Mouse (Mus musculus): Measurements from ENCODE around the gene Mast2.

Gene Mast2

GRCm38 (mm10) chr4:116411401-116411800, 52.6 kb downstream of the Mast2 start:
- no peak for DNase-seq (ENCODE audit: extremely low read depth, low read depth, low spot score)

GRCm38 (mm10) chr4:116406668-116407067, 57.3 kb downstream of the Mast2 start:
- no peak for DNase-seq (ENCODE audit: extremely low read depth, low read depth, low spot score)

GRCm38 (mm10) chr4:116405955-116406351, 58.0 kb downstream of the Mast2 start:
- DNase-seq (ENCODE audit: extremely low read depth, low read depth, low spot score), result no peak

GRCm38 (mm10) chr4:116405276-116405954, 58.6 kb downstream of the Mast2 start:
- DNase-seq (ENCODE audit: extremely low read depth, low read depth, low spot score), result no peak

GRCm38 (mm10) chr4:116403884-116404283, 60.1 kb downstream of the Mast2 start:
- no peak for DNase-seq (ENCODE audit: extremely low read depth, low read depth, low spot score)

- DNase-seq (ENCODE audit: extremely low read depth, low read depth, low spot score), result no peak
Observed at GRCm38 (mm10) chr4:116402708-116403107, 61.3 kb downstream of the Mast2 start.

- DNase-seq (ENCODE audit: extremely low read depth, low read depth, low spot score), result no peak
Observed at GRCm38 (mm10) chr4:116398051-116398450, 65.9 kb downstream of the Mast2 start.

GRCm38 (mm10) chr4:116377973-116378667, 85.9 kb downstream of the Mast2 start:
- DNase-seq (ENCODE audit: extremely low read depth, low read depth, low spot score), result peak; percentile 30

GRCm38 (mm10) chr4:116371676-116372075, 92.3 kb downstream of the Mast2 start:
- DNase-seq (ENCODE audit: extremely low read depth, low read depth, low spot score), result no peak

GRCm38 (mm10) chr4:116358099-116358498, 105.9 kb downstream of the Mast2 start:
- no peak for DNase-seq (ENCODE audit: extremely low read depth, low read depth, low spot score)

GRCm38 (mm10) chr4:116352919-116353318, 111.1 kb downstream of the Mast2 start:
- peak; percentile 68 for DNase-seq (ENCODE audit: extremely low read depth, low read depth, low spot score)

GRCm38 (mm10) chr4:116352496-116352895, 111.5 kb downstream of the Mast2 start:
- no peak for DNase-seq (ENCODE audit: extremely low read depth, low read depth, low spot score)

- DNase-seq (ENCODE audit: extremely low read depth, low read depth, low spot score), result no peak
Observed at GRCm38 (mm10) chr4:116342119-116342518, 121.9 kb downstream of the Mast2 start.

GRCm38 (mm10) chr4:116336294-116336693, 127.7 kb downstream of the Mast2 start:
- DNase-seq (ENCODE audit: extremely low read depth, low read depth, low spot score), result no peak

GRCm38 (mm10) chr4:116329256-116329655, 134.7 kb downstream of the Mast2 start:
- DNase-seq (ENCODE audit: extremely low read depth, low read depth, low spot score), result no peak

- no peak for DNase-seq (ENCODE audit: extremely low read depth, low read depth, low spot score)
Observed at GRCm38 (mm10) chr4:116322127-116322526, 141.9 kb downstream of the Mast2 start.

- no peak for DNase-seq (ENCODE audit: extremely low read depth, low read depth, low spot score)
Observed at GRCm38 (mm10) chr4:116317575-116317974, 146.4 kb downstream of the Mast2 start.

- no peak for DNase-seq (ENCODE audit: extremely low read depth, low read depth, low spot score)
Observed at GRCm38 (mm10) chr4:116304551-116304950, 159.4 kb downstream of the Mast2 start.

- no peak for DNase-seq (ENCODE audit: extremely low read depth, low read depth, low spot score)
Observed at GRCm38 (mm10) chr4:116300878-116301355, 163.1 kb downstream of the Mast2 start.

- no peak for DNase-seq (ENCODE audit: extremely low read depth, low read depth, low spot score)
Observed at GRCm38 (mm10) chr4:116293296-116293695, 170.7 kb downstream of the Mast2 start.

GRCm38 (mm10) chr4:116291561-116291960, 172.4 kb downstream of the Mast2 start:
- no peak for DNase-seq (ENCODE audit: extremely low read depth, low read depth, low spot score)

- no peak for DNase-seq (ENCODE audit: extremely low read depth, low read depth, low spot score)
Observed at GRCm38 (mm10) chr4:116282211-116282610, 181.8 kb downstream of the Mast2 start.

Data from fat pad, adult 2 months (tissue).